Mouse (Mus musculus) large intestine, adult 2 months (tissue): ENCODE data around the gene Ugt1a6b. TPM values are rescaled to one million over a fixed set of nuclear protein-coding genes. Genes with fewer than 3 reads are reported as not detected.
"Not testable (repeated sequence)": the region's sequence is repeated elsewhere in the genome, so short reads cannot be mapped to it uniquely, and the experiment has no call there.

Experiments used
- DNase-seq: peaks from one replicate; pipeline ENCODE4 v3.0.0-alpha.2; 2012; ENCODE audit warnings: low read depth, low spot score
- WGBS: fragments of 180-500 bp; shearing (Covaris S2); methylation state at CpG from one replicate; pipeline ENCODE4 v1.1.7; 2018; 5-methylcytosine and 5-hydroxymethylcytosine counted together
- polyA plus RNA-seq: library from polyadenylated mRNA; depleted of rRNA; stranded (reverse); fragments of >200 nt; gene quantifications from 2 replicates; pipeline ENCODE4 v1.2.3, GENCODE M21; 2012; rRNA removed

Gene Ugt1a6b
- polyA plus RNA-seq = 2.2 and 3.1 TPM in 2 replicates

DNA sequence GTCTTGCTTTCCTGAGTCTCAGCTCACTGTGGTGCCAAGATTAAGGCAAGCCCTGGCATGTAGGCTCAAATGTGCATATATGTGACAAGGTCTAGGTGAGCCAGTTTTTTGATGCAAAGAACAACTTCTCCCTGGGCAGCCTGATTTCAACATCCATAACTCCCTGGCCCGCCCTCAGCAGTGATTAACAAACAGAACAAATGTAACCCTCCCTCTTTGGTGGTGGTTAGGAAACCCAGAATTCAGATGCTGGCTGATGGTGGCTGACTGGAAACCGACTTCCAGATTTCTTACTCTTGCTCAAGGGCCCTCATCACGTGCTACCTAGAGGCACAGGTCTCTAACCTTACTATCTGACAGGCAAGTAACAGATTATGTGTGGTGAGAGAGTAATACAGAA lies at the start of gene Ugt1a6b:
Gene Ugt1a6b (plus strand): TSS at position 234 of the 400 bp plus-strand sequence.
- 19% methylated on average over 3 of the region's 3 CpGs for WGBS
- DNase-seq = not testable (repeated sequence)

DNA sequence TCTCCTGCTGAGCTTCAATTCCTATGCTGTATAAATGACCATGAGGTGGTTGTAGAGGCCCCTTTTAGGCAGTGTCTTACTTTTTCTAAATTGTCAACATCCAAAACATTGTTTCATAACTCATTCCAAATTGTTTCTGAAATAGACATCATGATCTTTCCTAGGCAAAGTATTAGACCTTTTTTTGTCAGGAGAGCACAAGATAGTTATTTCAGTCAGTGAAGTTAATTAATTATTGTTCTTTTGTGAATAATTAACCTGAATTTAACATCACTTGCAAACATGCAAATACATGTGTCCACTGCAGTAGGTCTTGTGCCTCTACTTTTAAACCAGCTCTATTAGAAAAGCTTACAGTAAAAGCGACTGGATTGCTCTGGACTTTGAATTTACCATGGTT lies 48.0 kb upstream of the Ugt1a6b start, which contains the start of gene Ugt1a10:
Gene Ugt1a10 (plus strand): TSS at position 301 of the 400 bp plus-strand sequence.
- 63% methylated on average over 1 of the region's 1 CpGs for WGBS

GRCm38 (mm10) chr1:88066472-88067102 lies 36.5 kb upstream of the Ugt1a6b start:
- 89% methylated on average over 1 of the region's 2 CpGs for WGBS
- DNase-seq = not testable (repeated sequence)

More for the DNA sequence above, 48.0 kb upstream of the Ugt1a6b start, which contains the start of gene Ugt1a10:
- DNase-seq = no peak

GRCm38 (mm10) chr1:88070495-88070894 lies 32.6 kb upstream of the Ugt1a6b start, which contains the start of gene Ugt1a9:
TSS of gene Ugt1a9 (plus strand) at chr1:88070800.
- no peak for DNase-seq
- 28% methylated on average over 2 of the region's 2 CpGs for WGBS

DNA sequence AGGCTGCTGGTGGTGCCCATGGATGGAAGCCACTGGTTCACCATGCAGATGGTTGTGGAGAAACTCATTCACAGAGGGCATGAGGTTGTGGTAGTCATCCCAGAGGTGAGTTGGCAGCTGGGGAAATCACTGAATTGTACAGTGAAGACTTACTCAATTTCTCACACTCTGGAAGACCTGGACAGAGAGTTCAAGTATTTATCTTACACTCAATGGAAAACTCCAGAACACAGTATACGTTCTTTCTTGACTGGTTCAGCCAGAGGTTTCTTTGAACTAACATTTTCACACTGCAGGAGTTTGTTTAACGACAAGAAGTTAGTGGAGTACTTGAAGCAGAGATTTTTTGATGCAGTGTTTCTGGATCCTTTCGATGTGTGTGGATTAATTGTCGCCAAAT lies 32.1 kb upstream of the Ugt1a6b start:
- 83% methylated on average over 4 of the region's 4 CpGs for WGBS
- no peak for DNase-seq

DNA sequence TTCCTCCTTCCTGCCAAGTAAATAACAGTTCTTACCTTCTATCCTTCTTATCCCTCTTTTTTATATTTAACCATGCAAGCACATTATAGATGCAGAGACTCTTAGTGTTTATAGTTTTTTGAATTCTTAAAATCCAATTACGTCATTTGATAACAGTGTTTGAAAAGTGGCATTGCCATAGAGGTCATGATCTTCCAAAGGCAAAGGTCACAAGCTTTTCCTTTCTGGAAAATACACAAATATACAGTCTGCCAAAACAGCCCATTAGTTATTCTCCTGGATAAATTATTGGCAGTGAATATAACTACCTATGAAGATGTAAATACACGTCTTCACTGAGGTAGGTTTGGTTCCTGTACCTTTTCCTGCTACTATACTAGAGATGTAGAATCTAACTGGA lies 28.6 kb upstream of the Ugt1a6b start:
- DNase-seq = no peak
- WGBS = 87% methylated on average over 2 of the region's 2 CpGs

- WGBS = 85% methylated on average over 1 of the region's 1 CpGs
- DNase-seq = no peak
These were observed 25.9 kb upstream of the Ugt1a6b start for GRCm38 (mm10) chr1:88077128-88077527.

DNA sequence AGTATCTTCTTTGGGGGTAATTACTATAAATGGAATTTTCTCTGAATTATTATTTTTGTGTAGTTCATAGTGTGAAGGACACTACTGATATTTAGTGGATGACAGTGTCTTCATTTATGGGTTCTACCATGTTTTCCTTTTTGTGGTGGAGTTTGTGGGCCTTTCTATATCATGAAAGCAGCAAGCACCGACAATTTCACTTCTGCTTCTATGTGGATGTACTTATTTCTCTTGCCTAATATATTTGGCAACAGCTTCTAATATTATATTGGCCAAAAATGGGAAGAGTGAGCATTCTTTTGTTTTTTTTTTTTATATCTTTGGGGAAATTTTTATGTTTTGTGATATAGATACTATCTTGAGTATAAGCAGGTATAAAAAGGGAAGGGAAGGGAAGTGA lies 21.4 kb upstream of the Ugt1a6b start:
- 96% methylated on average over 1 of the region's 1 CpGs for WGBS
- no peak for DNase-seq

DNA sequence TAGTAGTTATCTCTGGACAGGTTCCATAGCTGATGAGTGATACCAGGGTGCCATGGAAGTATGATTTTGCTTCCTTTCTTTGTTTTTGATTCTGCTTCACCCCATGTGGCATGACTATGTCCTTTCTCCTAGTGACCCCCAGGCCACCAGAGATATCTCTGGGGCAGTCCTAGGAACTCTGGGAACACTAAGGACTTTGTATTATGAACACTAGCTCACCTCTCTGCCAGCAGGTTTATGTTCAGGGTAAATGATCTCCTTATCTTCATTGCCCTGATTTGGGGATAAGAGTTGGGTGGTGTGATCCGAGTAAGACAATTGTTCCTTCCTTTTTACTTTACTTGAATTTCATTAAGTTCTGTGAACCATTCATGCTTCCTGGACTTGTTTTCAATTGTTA lies 16.9 kb upstream of the Ugt1a6b start:
- no peak for DNase-seq
- WGBS = 25% methylated on average over 1 of the region's 1 CpGs

DNA sequence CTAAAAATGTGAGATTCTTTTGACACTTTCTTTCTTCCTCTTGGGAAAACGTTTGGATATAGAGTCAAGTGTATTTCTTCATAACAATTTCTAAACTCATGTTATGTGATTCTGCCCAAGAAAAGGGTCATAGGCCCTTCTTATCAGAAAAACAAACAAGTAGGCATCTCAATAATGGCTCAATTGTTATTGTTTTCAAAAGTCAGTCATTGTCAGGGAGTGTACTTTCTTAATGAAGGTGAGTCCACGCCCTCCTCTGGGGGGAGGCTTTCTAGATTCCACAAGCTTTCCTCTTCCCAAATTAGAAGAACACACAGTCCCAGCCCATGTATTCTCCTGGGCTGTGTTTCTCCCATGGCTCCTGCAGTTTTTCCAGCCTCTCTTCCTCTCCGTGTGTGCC lies 15.5 kb upstream of the Ugt1a6b start, which contains the start of gene Ugt1a8:
Gene Ugt1a8 (plus strand): TSS at position 301 of the 400 bp plus-strand sequence.
- 38% methylated on average over 3 of the region's 3 CpGs for WGBS
- no peak for DNase-seq

DNA sequence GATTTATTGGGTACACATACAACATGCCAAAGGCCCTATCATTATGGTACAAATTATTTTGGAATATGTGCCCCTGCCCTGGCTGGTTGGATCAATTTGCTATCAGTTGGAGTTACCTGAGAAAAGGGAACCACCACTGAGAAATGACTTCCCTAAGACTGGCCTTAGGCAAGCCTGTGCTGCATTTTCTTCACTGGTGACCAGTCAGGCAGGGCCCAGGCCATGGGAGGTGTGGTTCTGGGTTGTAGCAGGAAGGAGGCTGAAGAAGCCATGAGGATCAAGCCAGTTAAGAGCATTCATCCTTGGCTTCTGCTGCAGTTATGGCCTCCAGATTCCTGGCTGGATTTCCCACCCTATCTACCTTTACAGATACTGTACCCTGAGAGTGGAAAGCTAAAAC lies 10.7 kb upstream of the Ugt1a6b start:
- DNase-seq = no peak

GRCm38 (mm10) chr1:88094270-88094676 lies 8.8 kb upstream of the Ugt1a6b start:
- DNase-seq = not testable (repeated sequence)
- 18% methylated on average over 3 of the region's 3 CpGs for WGBS

DNA sequence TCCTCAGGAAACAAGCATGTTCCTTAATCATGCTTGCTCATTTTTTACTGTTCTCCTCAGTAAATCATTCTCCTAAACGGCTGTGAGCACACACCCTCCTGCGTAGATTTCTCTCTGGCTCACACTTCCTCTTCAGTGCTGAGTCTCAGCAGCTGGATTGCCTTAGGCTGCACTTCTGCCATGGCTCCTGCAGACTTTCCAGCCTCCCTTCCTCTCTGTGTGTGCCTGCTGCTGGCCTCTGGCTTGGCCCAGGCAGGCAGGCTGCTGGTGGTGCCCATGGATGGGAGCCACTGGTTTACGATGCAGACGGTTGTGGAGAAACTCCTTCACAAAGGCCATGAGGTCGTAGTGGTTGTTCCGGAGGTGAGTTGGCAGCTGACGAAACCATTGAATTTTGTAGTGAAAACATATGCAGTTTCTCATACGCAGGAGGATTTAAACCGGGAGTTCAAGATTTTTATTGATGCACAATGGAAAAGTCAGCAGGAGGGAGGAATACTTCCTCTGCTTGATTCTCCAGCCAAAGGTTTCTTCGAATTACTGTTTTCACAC lies 8.0 kb upstream of the Ugt1a6b start, which contains the start of gene Ugt1a7c:
Gene Ugt1a7c (plus strand): TSS at position 122 of the 552 bp plus-strand sequence.
- peak; percentile 61 for DNase-seq
- WGBS = 3% methylated on average over 10 of the region's 10 CpGs

DNA sequence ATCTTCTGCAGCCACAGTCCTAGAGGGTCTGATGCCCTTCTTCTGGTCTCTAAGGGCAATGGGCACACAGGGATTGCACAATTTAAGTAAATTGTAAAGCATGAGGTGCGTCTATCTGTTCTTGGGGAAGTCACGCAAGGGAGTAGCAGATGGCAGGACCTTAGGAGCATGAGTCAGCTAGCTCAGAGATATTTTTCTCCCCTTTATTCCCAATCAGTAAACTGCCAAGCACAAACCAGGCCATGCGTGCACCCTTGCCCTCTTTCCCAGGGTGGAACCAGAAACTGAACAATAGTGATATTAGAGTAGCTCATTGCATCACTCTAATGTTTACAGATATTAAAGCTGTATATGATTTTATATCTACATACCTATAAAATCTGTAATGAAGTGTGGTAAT lies 4.5 kb upstream of the Ugt1a6b start:
- 47% methylated on average over 3 of the region's 3 CpGs for WGBS
- DNase-seq = not testable (repeated sequence)

GRCm38 (mm10) chr1:88099691-88100090 lies 3.4 kb upstream of the Ugt1a6b start:
- DNase-seq = not testable (repeated sequence)
- 68% methylated on average over 2 of the region's 2 CpGs for WGBS

GRCm38 (mm10) chr1:88103697-88104468 lies 831 bp downstream of the Ugt1a6b start:
- not testable (repeated sequence) for DNase-seq
- 49% methylated on average over 5 of the region's 5 CpGs for WGBS

DNA sequence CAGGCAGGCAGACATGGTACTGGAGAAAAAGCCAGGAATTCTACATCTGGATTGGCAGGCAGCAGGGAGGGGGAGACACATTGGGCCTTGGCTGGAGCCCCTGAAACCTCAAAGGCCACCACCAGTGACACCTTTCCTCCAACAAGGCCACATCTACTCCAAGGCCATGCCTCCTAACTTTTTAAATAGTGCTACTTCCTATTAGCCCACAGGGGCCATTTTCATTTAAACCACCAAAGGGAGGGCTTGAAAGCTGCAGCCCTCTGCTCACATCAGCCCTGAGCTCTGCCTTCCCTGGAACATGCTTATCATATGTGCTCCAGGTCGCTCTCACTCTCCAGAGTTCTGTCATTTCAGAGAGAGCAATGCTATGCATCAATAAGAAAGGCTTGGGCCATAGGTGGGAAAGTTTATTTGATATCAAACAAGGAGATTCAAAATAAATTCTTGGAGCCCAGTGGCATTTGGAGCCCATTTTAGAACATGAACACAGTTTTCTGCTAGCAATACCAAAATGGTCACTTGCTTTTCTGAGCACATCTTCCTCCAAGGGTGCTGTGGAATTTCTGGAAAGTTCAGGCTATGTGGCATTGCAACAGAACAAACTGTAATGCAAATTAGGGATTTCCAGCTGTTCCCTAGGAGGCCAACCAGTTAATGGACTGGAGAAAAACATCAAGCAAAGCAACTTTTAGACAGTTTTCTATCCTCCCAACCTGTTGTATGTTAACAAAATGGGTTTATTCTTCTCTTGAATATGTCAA lies 1.8 kb downstream of the Ugt1a6b start:
- 98% methylated on average over 1 of the region's 1 CpGs for WGBS
- no peak for DNase-seq

GRCm38 (mm10) chr1:88105656-88106055 lies 2.6 kb downstream of the Ugt1a6b start:
- 32% methylated on average over 2 of the region's 2 CpGs for WGBS
- no peak for DNase-seq

- not testable (repeated sequence) for DNase-seq
- WGBS = 37% methylated on average over 2 of the region's 2 CpGs
These were observed 6.0 kb downstream of the Ugt1a6b start for GRCm38 (mm10) chr1:88109027-88109557.
